Mouse (Mus musculus) embryonic fibroblast, embryonic 13.5 days (primary cell): ENCODE measurements around the gene 3110040M04Rik.

Source experiments
- CTCF ChIP-seq: IDR thresholded peaks from 2 replicates; pipeline ENCODE4 v1.5.1; 2011; ENCODE audit warnings: mild to moderate bottlenecking, control low read depth, low read length, moderate library complexity, borderline replicate concordance; ENCODE audit not compliant: insufficient read depth
- POLR2A ChIP-seq: IDR thresholded peaks from 2 replicates; pipeline ENCODE4 v1.6.1; 2011; ENCODE audit warnings: low read depth, mild to moderate bottlenecking, control low read depth, low read length, moderate library complexity

DNA sequence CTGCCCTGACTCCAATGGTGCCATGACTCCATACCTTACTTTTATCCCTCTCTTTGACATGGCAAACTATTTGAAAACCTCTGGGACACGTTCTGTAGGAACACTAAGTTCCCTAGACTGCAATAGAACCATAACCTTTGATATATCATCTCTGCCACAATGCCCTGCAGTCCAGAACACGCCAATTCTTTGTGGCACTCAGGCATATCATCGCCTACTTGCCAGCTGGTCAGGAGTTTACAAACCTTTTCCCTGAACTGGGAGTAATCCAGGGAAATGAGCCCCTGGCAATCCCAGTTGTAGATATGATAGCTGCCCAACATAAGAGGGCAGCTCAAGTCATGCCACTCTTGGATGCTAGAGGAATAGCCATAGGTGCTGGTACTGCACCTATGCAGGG, 28.4 kb downstream of the 3110040M04Rik start:
- no peak for TF ChIP-seq POLR2A
- no peak for TF ChIP-seq CTCF
